Comparison of ENCODE assay signal across 9 mouse cellular contexts in genomic region chr8:64777925-64778324, GRCm38 (mm10). TPM values are rescaled to one million over a fixed set of nuclear protein-coding genes. Genes with fewer than 3 reads are reported as not detected.
DNase-seq lines count a peak whose midpoint lies in the region; ATAC-seq and TF ChIP-seq lines count a peak whose summit lies in the region.
"Had no signal": no experiment of that assay in that cellular context is flagged by ENCODE, and none has a peak within 500 bp of the region (broad histone marks: within the 10 kb centered on the region; RNA-seq: fewer than 3 reads in every experiment).

No protein-coding gene starts in this region.

- H3K4me2 ChIP-seq in kidney, postnatal 0 days (ENCODE audit: low read length) = no peak overlapping the region
- no peak overlapping the region for H3K4me2 ChIP-seq in liver, embryonic 13.5 days
- H3K4me2 ChIP-seq: heart, embryonic 13.5 days had no signal

- peak; percentile 83 for ATAC-seq in kidney, postnatal 0 days (replicated peaks; ENCODE audit: low FRiP score, low read depth)
- ATAC-seq in liver, embryonic 13.5 days (ENCODE audit: low read depth) = peak; percentile 43; the same call in 1 of the 2 replicates

- TF ChIP-seq POLR2A in ES-Bruce4 (IDR thresholded peaks at IDR 0.05; ENCODE audit: insufficient read depth, low read length) = no peak

- WGBS in kidney, postnatal 0 days = 59% methylated on average over 9 of the region's 9 CpGs
- WGBS in liver, embryonic 13.5 days (ENCODE audit: insufficient replicate concordance) = 72% methylated on average over 9 of the region's 9 CpGs

- H3K36me3 ChIP-seq in kidney, postnatal 0 days (ENCODE audit: insufficient read depth, low read length) = no peaks in the 10 kb centered on the region; the same call in 1 of the 2 replicates
- no peaks in the 10 kb centered on the region for H3K36me3 ChIP-seq in ES-Bruce4 (ENCODE audit: control insufficient read depth, insufficient read depth, low read length, poor library complexity, severe bottlenecking)
- no peaks in the 10 kb centered on the region for H3K36me3 ChIP-seq in liver, embryonic 13.5 days

- no peak overlapping the region for H3K27ac ChIP-seq in kidney, postnatal 0 days
- H3K27ac ChIP-seq in ES-Bruce4 (ENCODE audit: insufficient read depth, low read length) = peak overlapping the region; percentile 3
- H3K27ac ChIP-seq in liver, embryonic 13.5 days = no peak overlapping the region
- H3K27ac ChIP-seq: heart, embryonic 13.5 days had no signal

- no peak overlapping the region for H3K4me3 ChIP-seq in kidney, postnatal 0 days (replicated peaks; ENCODE audit: low read depth, low read length)
- H3K4me3 ChIP-seq in ES-Bruce4 (ENCODE audit: low read depth, low read length) = peak overlapping the region; percentile 6; the same call in 1 of the 2 replicates
- no peak overlapping the region for H3K4me3 ChIP-seq in liver, embryonic 13.5 days (replicated peaks)
- H3K4me3 ChIP-seq: heart, embryonic 13.5 days had no signal

- no peaks in the 10 kb centered on the region for H3K27me3 ChIP-seq in kidney, postnatal 0 days (ENCODE audit: insufficient read depth, low read length)
- H3K27me3 ChIP-seq in ES-Bruce4 (ENCODE audit: control insufficient read depth, insufficient read depth, low read length, poor library complexity, severe bottlenecking) = no peaks in the 10 kb centered on the region
- H3K27me3 ChIP-seq in liver, embryonic 13.5 days = no peaks in the 10 kb centered on the region
- H3K27me3 ChIP-seq: heart, embryonic 13.5 days had no signal

- H3K9me3 ChIP-seq in kidney, postnatal 0 days (replicated peaks; ENCODE audit: low read length) = no peaks in the 10 kb centered on the region
- H3K9me3 ChIP-seq in ES-Bruce4 (replicated peaks; ENCODE audit: control insufficient read depth, insufficient read depth, low read length, poor library complexity, severe bottlenecking) = no peaks in the 10 kb centered on the region
- no peaks in the 10 kb centered on the region for H3K9me3 ChIP-seq in liver, embryonic 13.5 days (replicated peaks)
- H3K9me3 ChIP-seq: heart, embryonic 13.5 days had no signal

- peak; percentile 64 for TF ChIP-seq CTCF in kidney, postnatal 0 days (IDR thresholded peaks at IDR 0.05; ENCODE audit: low read depth)
- peak; percentile 10 for TF ChIP-seq CTCF in ES-Bruce4 (IDR thresholded peaks at IDR 0.05; ENCODE audit: low read depth, low read length)

- TF ChIP-seq EP300 in ES-Bruce4 (IDR thresholded peaks at IDR 0.05; ENCODE audit: insufficient read depth, low read depth, low read length) = 0 out of 2 replicates have a peak, but pooled peaks have one; percentile 27

- DNase-seq in adrenal gland, postnatal 10 days = peak; percentile 36
- DNase-seq in adrenal gland, postnatal 4 days (ENCODE audit: low spot score in 2 of 2) = no peak
- peak; percentile 25 for DNase-seq in kidney, postnatal 0 days (ENCODE audit: low spot score)
- DNase-seq in kidney, postnatal 14 days = no peak
- DNase-seq in liver, embryonic 13.5 days = no peak
- DNase-seq in cerebellum, adult 9-11 months = no peak
- DNase-seq in Muller cell, postnatal 12 days (ENCODE audit: inconsistent ontology term) = no peak

- no peaks in the 10 kb centered on the region for H3K4me1 ChIP-seq in kidney, postnatal 0 days (replicated peaks; ENCODE audit: insufficient read depth, low read length)
- H3K4me1 ChIP-seq in ES-Bruce4 (ENCODE audit: control insufficient read depth, insufficient read depth, low read length) = peaks cover 2% of the 10 kb centered on the region
- H3K4me1 ChIP-seq in liver, embryonic 13.5 days (replicated peaks) = peaks cover 13% of the 10 kb centered on the region

- no peak overlapping the region for H3K9ac ChIP-seq in kidney, postnatal 0 days (ENCODE audit: low read depth, low read length)
- peak overlapping the region; percentile 13; the same call in 1 of the 2 replicates for H3K9ac ChIP-seq in ES-Bruce4 (ENCODE audit: low read depth, poor library complexity, severe bottlenecking)
- H3K9ac ChIP-seq in liver, embryonic 13.5 days = no peak overlapping the region
- H3K9ac ChIP-seq: heart, embryonic 13.5 days had no signal

RNA-seq across cellular contexts. Expression of gene Msmo1, which starts 44.3 kb away (rescaled TPM):
- total RNA-seq in adrenal gland, postnatal 10 days (2021) = 10 to 100 TPM; 29.4 to 57.0 TPM
- 10 to 100 TPM; 44.3 to 46.1 TPM for total RNA-seq in adrenal gland, postnatal 4 days (2021)
- 87.4 and 91.2 TPM in 2 replicates for polyA plus RNA-seq in kidney, postnatal 0 days (2015; fragmentation: Nextera tagmentation; extraction: Ambion mirVana)
- 175 and 182 TPM in 2 replicates for polyA plus RNA-seq in ES-Bruce4 (2011; ENCODE audit: insufficient read depth, insufficient read length, low read depth, missing spikeins)
- polyA plus RNA-seq in liver, embryonic 13.5 days (2015; fragmentation: Nextera tagmentation; extraction: Ambion mirVana) = 114 and 138 TPM in 2 replicates

Comparison
In these comparisons a context has a peak if more than half of its experiments do, and no peak if none do; other contexts are left out.
1. DNase-seq: peak in adrenal gland, postnatal 10 days (single experiment) and kidney, postnatal 0 days (single experiment); none in adrenal gland, postnatal 4 days (0 of 2), kidney, postnatal 14 days (single experiment), liver, embryonic 13.5 days (single experiment), cerebellum, adult 9-11 months (single experiment) and Muller cell, postnatal 12 days (single experiment).